Mouse (Mus musculus): ENCODE measurements around the gene Epsti1.

- TF ChIP-seq GATA1 (IDR thresholded peaks at IDR 0.05; ENCODE audit: low read length) (no peak), TAL1 (IDR thresholded peaks at IDR 0.05; ENCODE audit: low read length) (no peak)
Observed at GRCm38 (mm10) chr14:78038876-78039275, 134.8 kb downstream of the Epsti1 start.

All from erythroblast, embryonic 14.5 days (primary cell).